Mouse (Mus musculus) MEL (cell line): ENCODE measurements around the gene Nrarp.

Experiments used
- CTCF ChIP-seq, 3 experiments: IDR thresholded peaks in 2 of 3; conservative IDR thresholded peaks in 1 of 3; 2 replicates each; pipeline ENCODE4 v1.5.1; 2011 to 2012; ENCODE audit warnings: low read length in 3 of 3, low read depth in 2 of 3, mild to moderate bottlenecking in 2 of 3, improper control_type of control experiment in 1 of 3, inconsistent platforms in 1 of 3, mixed read lengths in 1 of 3, moderate library complexity in 1 of 3; ENCODE audit not compliant: control insufficient read depth in 1 of 3, insufficient read depth in 1 of 3, poor library complexity in 1 of 3, severe bottlenecking in 1 of 3
- MYC ChIP-seq: IDR thresholded peaks from 2 replicates; pipeline ENCODE4 v1.6.1; 2011; ENCODE audit warnings: low read depth, mild to moderate bottlenecking, low read length, improper control_type of control experiment, moderate library complexity
- POLR2A ChIP-seq, 2 experiments: IDR thresholded peaks; 2 replicates each; pipeline ENCODE4 v1.6.1; 2011 to 2012; ENCODE audit warnings: low read length in 2 of 2, mild to moderate bottlenecking in 2 of 2, control low read depth in 1 of 2, improper control_type of control experiment in 1 of 2, low read depth in 1 of 2, moderate library complexity in 1 of 2; ENCODE audit not compliant: control insufficient read depth in 1 of 2, insufficient read depth in 1 of 2, poor library complexity in 1 of 2
- TCF12 ChIP-seq: IDR thresholded peaks from 2 replicates; pipeline ENCODE4 v1.6.1; 2014; ENCODE audit warnings: low read depth, mild to moderate bottlenecking, inconsistent platforms, low read length, improper control_type of control experiment, moderate library complexity
- USF2 ChIP-seq, 2 experiments: IDR thresholded peaks; 2 replicates each; pipeline ENCODE4 v1.6.1; 2011 to 2012; ENCODE audit warnings: improper control_type of control experiment in 2 of 2, low read length in 2 of 2, borderline replicate concordance in 1 of 2, inconsistent platforms in 1 of 2, low read depth in 1 of 2, mild to moderate bottlenecking in 1 of 2; ENCODE audit not compliant: insufficient read depth in 1 of 2

DNA sequence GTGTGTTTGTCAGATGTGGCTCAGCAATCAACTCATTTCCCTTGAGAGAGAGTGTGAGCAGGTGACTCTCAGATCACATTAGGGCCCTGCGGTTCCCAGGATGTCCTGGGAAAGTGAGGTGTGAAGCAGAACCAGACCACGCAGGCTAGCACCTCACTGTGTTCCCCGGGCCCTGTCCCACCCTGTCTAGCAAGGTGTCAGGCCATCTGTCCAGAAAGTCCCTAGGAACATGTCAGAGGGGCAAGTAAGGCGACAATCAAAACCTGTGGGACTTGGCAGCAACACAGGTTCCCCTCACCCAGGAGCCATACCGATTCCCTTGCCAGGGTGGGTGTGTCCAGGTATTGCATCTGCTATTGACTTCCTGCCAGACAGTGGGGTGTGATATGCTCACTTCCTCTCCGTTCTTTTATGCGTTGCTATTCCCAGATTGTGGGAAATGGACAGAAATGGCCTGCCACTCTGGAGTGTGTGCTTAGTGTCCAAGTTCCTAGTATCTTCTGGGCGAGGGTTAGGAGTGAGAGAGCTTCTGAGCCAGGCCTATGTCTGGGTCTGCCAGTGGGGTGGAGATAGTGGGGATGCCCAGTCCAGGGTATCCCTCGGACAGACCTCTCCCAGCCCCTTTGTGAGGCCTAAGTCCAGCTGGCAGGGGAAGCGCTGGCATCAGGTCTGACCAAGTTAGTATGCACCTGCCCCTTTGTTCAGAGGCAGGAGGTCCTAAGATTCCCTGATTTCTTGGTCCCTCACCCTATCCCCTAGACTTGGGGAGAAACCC, 10.0 kb upstream of the Nrarp start:
- TF ChIP-seq POLR2A (IDR thresholded peaks at IDR 0.05; ENCODE audit: control insufficient read depth in 1 of 2, insufficient read depth in 1 of 2, low read depth in 1 of 2, low read length in 2 of 2, poor library complexity in 1 of 2): no peak
- no peak for TF ChIP-seq CTCF (IDR thresholded peaks at IDR 0.05 in 2 of 3, conservative IDR thresholded peaks at IDR 0.05 in 1 of 3; ENCODE audit: control insufficient read depth in 1 of 3, insufficient read depth in 1 of 3, low read depth in 2 of 3, low read length in 3 of 3, poor library complexity in 1 of 3, severe bottlenecking in 1 of 3)
- TF ChIP-seq MYC: no peak
- TF ChIP-seq TCF12: 0 out of 2 replicates have a peak, but pooled peaks have one; percentile 34
- no peak for TF ChIP-seq USF2 (IDR thresholded peaks at IDR 0.05; ENCODE audit: borderline replicate concordance in 1 of 2, insufficient read depth in 1 of 2, low read depth in 1 of 2, low read length in 2 of 2)
